Mouse (Mus musculus): Measurements from ENCODE around the gene Lgals3bp. TPM values are rescaled to one million over a fixed set of nuclear protein-coding genes. Genes with fewer than 3 reads are reported as not detected.

Gene Lgals3bp
- 16.8 and 27.5 TPM in 2 replicates for polyA plus RNA-seq (2015; fragmentation: Nextera tagmentation; extraction: Ambion mirVana)

DNA sequence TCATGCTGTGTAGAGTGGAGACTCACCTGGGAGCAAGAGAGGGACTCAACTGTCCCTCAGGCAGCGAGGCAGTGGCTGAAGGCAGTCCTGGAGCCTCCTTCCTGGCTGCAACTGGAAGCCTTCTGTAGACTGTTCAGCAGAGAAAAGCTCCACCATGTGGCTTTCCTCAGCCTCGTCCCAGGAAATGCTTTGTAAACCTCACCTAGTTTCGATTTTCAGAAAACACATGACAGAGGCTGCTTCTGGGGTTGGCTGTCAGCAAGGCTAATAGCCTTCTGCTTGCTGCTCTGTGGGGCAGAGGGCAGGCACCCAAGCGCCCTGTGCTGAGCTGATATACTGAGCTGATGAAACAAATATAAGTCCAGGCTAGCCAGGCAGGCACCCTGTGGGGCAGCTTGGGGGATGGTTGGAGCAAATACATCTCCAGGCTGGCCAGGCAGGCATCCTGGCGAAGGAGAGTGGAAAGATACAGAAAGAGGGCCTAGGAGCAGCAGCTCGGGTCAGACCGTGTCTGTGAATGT lies at the start of gene Lgals3bp:
TSS of gene Lgals3bp (minus strand) at position 333 of the 521 bp plus-strand sequence.
- Histone ChIP-seq H3K36me3 (ENCODE audit: control insufficient read depth, insufficient read depth) (peaks cover 6% of the 10 kb centered on the region), H3K27ac (ENCODE audit: low read length) (peak within 1 kb of the TSS; percentile 65), H3K9me3 (replicated peaks; ENCODE audit: control insufficient read depth, low read length) (no peaks in the 10 kb centered on the region), H3K4me1 (ENCODE audit: control insufficient read depth, insufficient read depth, low read length) (peaks cover 22% of the 10 kb centered on the region), H3K4me2 (ENCODE audit: low read depth, low read length) (peak within 1 kb of the TSS; percentile 26), H3K9ac (ENCODE audit: low read length) (peak within 1 kb of the TSS; percentile 45), H3K27me3 (ENCODE audit: control insufficient read depth, insufficient read depth, low read length) (no peaks in the 10 kb centered on the region), H3K4me3 (ENCODE audit: low read length) (peak within 1 kb of the TSS; percentile 18)
- 32% methylated on average over 7 of the region's 7 CpGs for WGBS
- ATAC-seq (replicated peaks; ENCODE audit: extremely low read depth, insufficient read depth, low FRiP score) = peak; percentile 47

DNA sequence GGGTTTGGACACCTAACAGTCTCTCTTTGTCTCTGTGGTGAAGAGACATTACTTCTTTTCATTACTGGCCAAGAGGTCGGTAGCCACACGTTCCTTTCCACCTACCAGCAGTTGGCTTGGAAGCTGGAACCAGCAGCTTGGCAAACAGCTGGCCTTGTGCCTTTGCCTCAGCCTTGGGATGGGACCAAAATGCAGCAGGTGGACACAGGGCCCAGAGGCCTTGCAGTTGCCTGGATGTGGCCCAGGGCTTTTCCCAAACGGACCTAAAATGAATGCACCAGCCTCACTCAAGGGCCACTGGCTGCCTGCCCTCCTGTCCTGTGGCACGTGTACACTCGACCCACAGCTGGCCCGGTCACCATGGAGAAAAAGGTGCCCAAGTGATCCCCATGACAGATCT lies 49.3 kb upstream of the Lgals3bp start:
- H3K4me3 ChIP-seq (ENCODE audit: low read length) = no peak overlapping the region
- H3K4me1 ChIP-seq (ENCODE audit: control insufficient read depth, insufficient read depth, low read length) = no peaks in the 10 kb centered on the region
- WGBS = 78% methylated on average over 6 of the region's 6 CpGs
- H3K27ac ChIP-seq (ENCODE audit: low read length) = no peak overlapping the region
- no peaks in the 10 kb centered on the region for H3K36me3 ChIP-seq (ENCODE audit: control insufficient read depth, insufficient read depth)
- no peak for ATAC-seq (replicated peaks; ENCODE audit: extremely low read depth, insufficient read depth, low FRiP score)
- H3K4me2 ChIP-seq (ENCODE audit: low read depth, low read length) = no peak overlapping the region
- H3K9me3 ChIP-seq (replicated peaks; ENCODE audit: control insufficient read depth, low read length) = no peaks in the 10 kb centered on the region
- no peaks in the 10 kb centered on the region for H3K27me3 ChIP-seq (ENCODE audit: control insufficient read depth, insufficient read depth, low read length)
- H3K9ac ChIP-seq (ENCODE audit: low read length) = no peak overlapping the region

DNA sequence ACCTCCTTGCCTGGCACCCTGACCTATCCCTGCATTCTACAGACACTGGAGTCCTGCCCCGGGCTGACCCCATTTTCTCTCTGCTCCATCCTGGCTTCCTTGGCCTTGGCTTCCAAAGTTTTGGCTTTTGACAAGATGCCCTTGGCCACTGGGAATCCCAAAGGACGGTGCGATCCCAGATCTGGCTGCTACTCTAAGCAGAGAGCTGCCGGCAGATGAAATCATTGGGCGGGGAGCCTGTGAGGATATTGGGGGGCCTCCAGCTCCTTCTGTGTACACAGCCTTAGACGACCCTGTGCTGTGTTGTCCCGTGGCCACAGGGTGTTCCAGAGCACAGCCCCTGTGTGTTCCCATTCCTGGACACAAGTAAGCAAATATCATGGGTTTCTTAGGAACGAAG lies 46.5 kb upstream of the Lgals3bp start:
- Histone ChIP-seq H3K4me3 (ENCODE audit: low read length) (no peak overlapping the region), H3K9ac (ENCODE audit: low read length) (no peak overlapping the region), H3K27me3 (ENCODE audit: control insufficient read depth, insufficient read depth, low read length) (no peaks in the 10 kb centered on the region), H3K4me2 (ENCODE audit: low read depth, low read length) (no peak overlapping the region), H3K9me3 (replicated peaks; ENCODE audit: control insufficient read depth, low read length) (no peaks in the 10 kb centered on the region), H3K27ac (ENCODE audit: low read length) (no peak overlapping the region), H3K4me1 (ENCODE audit: control insufficient read depth, insufficient read depth, low read length) (no peaks in the 10 kb centered on the region), H3K36me3 (ENCODE audit: control insufficient read depth, insufficient read depth) (no peaks in the 10 kb centered on the region)
- WGBS = 76% methylated on average over 8 of the region's 8 CpGs
- no peak for ATAC-seq (replicated peaks; ENCODE audit: extremely low read depth, insufficient read depth, low FRiP score)

DNA sequence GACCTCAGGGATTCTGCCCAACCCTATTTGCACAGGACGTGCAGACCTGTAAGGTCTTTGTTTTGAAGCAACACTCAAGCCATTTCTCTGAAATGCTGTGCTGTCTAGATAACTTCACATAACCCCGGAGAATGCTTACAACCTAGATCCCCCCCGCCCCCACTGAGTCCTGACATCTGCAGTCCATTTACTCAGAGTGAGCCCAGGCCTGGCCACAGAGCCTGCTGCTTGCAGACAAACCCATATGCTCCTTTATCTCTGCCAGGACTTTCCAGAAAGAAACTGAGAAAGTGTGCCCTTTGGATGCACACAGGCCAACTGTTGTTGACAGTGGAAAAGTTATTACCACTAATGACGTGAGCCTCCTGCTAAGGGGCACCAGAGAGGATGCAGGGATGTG lies 45.5 kb upstream of the Lgals3bp start:
- no peak overlapping the region for H3K4me2 ChIP-seq (ENCODE audit: low read depth, low read length)
- no peak for ATAC-seq (replicated peaks; ENCODE audit: extremely low read depth, insufficient read depth, low FRiP score)
- no peak overlapping the region for H3K9ac ChIP-seq (ENCODE audit: low read length)
- no peaks in the 10 kb centered on the region for H3K27me3 ChIP-seq (ENCODE audit: control insufficient read depth, insufficient read depth, low read length)
- H3K9me3 ChIP-seq (replicated peaks; ENCODE audit: control insufficient read depth, low read length) = no peaks in the 10 kb centered on the region
- H3K4me3 ChIP-seq (ENCODE audit: low read length) = no peak overlapping the region
- H3K36me3 ChIP-seq (ENCODE audit: control insufficient read depth, insufficient read depth) = no peaks in the 10 kb centered on the region
- H3K27ac ChIP-seq (ENCODE audit: low read length) = no peak overlapping the region
- peaks cover 5% of the 10 kb centered on the region for H3K4me1 ChIP-seq (ENCODE audit: control insufficient read depth, insufficient read depth, low read length)
- WGBS = 61% methylated on average over 4 of the region's 4 CpGs

DNA sequence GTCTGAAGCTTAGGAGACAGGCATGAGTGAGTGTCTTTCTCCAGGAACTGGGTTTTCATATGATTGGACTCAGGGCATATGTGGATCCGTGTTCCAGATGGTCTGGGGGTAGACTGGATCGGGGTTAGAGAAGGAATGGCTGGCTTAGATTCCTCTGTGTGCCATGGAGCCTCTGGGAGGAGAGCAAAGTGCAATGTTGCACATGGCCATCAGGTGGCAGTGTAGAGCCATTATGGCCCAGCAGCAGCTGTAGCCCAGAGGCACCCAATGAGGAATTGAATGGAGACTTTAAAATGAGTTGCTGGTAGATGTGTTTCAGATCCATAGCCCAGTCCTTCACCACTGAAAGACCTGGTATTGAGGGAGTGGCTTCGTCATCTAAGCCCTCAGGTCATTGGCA lies 44.0 kb upstream of the Lgals3bp start:
- H3K9ac ChIP-seq (ENCODE audit: low read length) = no peak overlapping the region
- no peak for ATAC-seq (replicated peaks; ENCODE audit: extremely low read depth, insufficient read depth, low FRiP score)
- 10% methylated on average over 3 of the region's 3 CpGs for WGBS
- H3K4me2 ChIP-seq (ENCODE audit: low read depth, low read length) = no peak overlapping the region
- H3K4me1 ChIP-seq (ENCODE audit: control insufficient read depth, insufficient read depth, low read length) = peaks cover 5% of the 10 kb centered on the region
- no peaks in the 10 kb centered on the region for H3K27me3 ChIP-seq (ENCODE audit: control insufficient read depth, insufficient read depth, low read length)
- H3K36me3 ChIP-seq (ENCODE audit: control insufficient read depth, insufficient read depth) = no peaks in the 10 kb centered on the region
- no peak overlapping the region for H3K4me3 ChIP-seq (ENCODE audit: low read length)
- no peaks in the 10 kb centered on the region for H3K9me3 ChIP-seq (replicated peaks; ENCODE audit: control insufficient read depth, low read length)
- H3K27ac ChIP-seq (ENCODE audit: low read length) = no peak overlapping the region

DNA sequence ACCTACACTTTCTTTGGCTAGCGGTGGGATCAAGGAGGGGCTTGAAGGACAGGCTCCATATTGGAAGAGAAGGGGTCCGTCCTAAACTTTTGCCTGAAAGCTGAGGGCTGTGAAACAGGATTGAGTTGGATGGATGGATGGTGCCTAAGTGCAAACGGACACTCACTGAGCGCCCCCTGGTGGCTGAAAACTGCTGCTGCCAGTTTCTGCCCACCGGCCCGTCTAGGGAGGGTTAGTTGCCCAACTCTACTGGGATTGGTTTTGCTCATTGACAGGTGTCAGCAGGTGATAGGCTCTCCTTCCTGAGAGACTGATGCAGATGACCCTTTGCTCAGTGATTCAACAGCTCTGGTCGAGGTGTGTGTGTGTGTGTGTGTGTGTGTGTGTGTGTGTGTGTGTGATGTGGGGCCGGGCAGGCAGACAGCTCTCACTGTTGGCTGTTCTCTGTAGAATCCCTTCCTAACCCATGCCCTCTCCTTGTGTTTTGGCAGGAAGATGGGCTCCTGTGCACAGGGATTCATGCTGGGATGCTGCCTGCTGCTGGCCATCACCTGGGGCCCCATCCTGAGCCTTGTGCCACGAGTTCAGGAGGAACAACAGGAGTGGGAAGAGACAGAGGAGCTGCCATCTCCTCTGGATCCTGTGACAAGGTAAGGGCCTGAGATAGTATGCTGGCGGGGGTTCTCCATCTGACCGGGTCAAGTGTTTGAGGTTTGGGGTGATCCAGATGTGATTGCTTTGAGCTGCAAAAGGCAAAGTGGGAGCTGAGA lies 41.5 kb upstream of the Lgals3bp start:
- Histone ChIP-seq H3K9ac (ENCODE audit: low read length) (no peak overlapping the region), H3K4me3 (ENCODE audit: low read length) (no peak overlapping the region), H3K27ac (ENCODE audit: low read length) (no peak overlapping the region), H3K9me3 (replicated peaks; ENCODE audit: control insufficient read depth, low read length) (no peaks in the 10 kb centered on the region), H3K27me3 (ENCODE audit: control insufficient read depth, insufficient read depth, low read length) (no peaks in the 10 kb centered on the region), H3K4me1 (ENCODE audit: control insufficient read depth, insufficient read depth, low read length) (peaks cover 8% of the 10 kb centered on the region), H3K4me2 (ENCODE audit: low read depth, low read length) (no peak overlapping the region), H3K36me3 (ENCODE audit: control insufficient read depth, insufficient read depth) (no peaks in the 10 kb centered on the region)
- 30% methylated on average over 11 of the region's 11 CpGs for WGBS
- no peak for ATAC-seq (replicated peaks; ENCODE audit: extremely low read depth, insufficient read depth, low FRiP score)

DNA sequence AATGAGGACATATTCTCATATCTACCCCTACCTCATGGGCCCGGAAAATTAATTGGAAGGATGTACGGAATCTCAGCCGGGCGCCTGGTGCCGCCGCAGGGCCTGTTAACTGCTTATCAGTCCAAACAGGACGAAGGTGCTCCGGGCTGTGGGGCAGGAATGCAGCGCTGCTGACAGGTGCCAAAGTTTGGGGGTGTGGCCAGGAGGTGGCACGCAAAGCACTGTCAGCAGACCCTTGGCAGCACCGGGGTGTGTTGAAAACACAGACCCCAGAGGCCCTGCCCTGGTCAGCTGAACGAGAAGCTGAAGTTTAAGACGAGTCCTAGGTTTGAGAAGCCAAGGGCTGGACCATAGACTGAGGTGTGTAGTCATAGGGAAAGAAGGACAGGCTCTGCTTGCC lies 40.8 kb upstream of the Lgals3bp start:
- ATAC-seq (replicated peaks; ENCODE audit: extremely low read depth, insufficient read depth, low FRiP score) = no peak
- no peak overlapping the region for H3K4me3 ChIP-seq (ENCODE audit: low read length)
- H3K4me2 ChIP-seq (ENCODE audit: low read depth, low read length) = no peak overlapping the region
- H3K4me1 ChIP-seq (ENCODE audit: control insufficient read depth, insufficient read depth, low read length) = peaks cover 8% of the 10 kb centered on the region
- 18% methylated on average over 13 of the region's 13 CpGs for WGBS
- no peak overlapping the region for H3K9ac ChIP-seq (ENCODE audit: low read length)
- H3K27ac ChIP-seq (ENCODE audit: low read length) = no peak overlapping the region
- H3K36me3 ChIP-seq (ENCODE audit: control insufficient read depth, insufficient read depth) = no peaks in the 10 kb centered on the region
- no peaks in the 10 kb centered on the region for H3K9me3 ChIP-seq (replicated peaks; ENCODE audit: control insufficient read depth, low read length)
- no peaks in the 10 kb centered on the region for H3K27me3 ChIP-seq (ENCODE audit: control insufficient read depth, insufficient read depth, low read length)

- no peak overlapping the region for H3K4me3 ChIP-seq (ENCODE audit: low read length)
- H3K4me1 ChIP-seq (ENCODE audit: control insufficient read depth, insufficient read depth, low read length) = peaks cover 11% of the 10 kb centered on the region
- H3K27me3 ChIP-seq (ENCODE audit: control insufficient read depth, insufficient read depth, low read length) = no peaks in the 10 kb centered on the region
- no peak overlapping the region for H3K9ac ChIP-seq (ENCODE audit: low read length)
- ATAC-seq (replicated peaks; ENCODE audit: extremely low read depth, insufficient read depth, low FRiP score) = no peak
- H3K36me3 ChIP-seq (ENCODE audit: control insufficient read depth, insufficient read depth) = no peaks in the 10 kb centered on the region
- no peak overlapping the region for H3K4me2 ChIP-seq (ENCODE audit: low read depth, low read length)
- 33% methylated on average over 11 of the region's 11 CpGs for WGBS
- no peaks in the 10 kb centered on the region for H3K9me3 ChIP-seq (replicated peaks; ENCODE audit: control insufficient read depth, low read length)
- H3K27ac ChIP-seq (ENCODE audit: low read length) = peak overlapping the region; percentile 69
Observed at GRCm38 (mm10) chr11:118438665-118439414, 36.9 kb upstream of the Lgals3bp start.

DNA sequence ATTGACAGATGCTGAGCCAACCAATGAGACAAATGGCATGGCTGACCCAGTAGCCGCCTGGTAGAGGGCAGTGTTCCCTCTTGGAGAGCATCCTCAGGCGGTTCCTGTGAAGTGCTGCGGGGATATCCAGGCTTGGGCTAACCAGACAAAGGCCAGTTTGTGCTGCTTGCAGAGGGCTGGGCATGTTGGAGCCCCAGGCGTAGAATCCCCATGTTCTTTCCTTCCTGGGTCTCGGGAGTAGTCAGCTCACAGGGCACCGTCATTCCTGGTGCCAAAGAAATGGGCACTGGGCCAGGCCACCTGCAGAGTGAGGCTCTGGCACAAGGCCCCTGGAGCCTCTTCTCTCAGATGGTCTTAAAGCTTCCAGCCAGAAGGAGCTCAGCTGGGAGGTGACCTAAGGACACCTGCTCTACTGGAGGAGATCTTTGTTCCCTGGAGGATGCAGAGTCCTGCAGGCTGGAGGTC lies 34.6 kb upstream of the Lgals3bp start:
- H3K4me1 ChIP-seq (ENCODE audit: control insufficient read depth, insufficient read depth, low read length) = peaks cover 11% of the 10 kb centered on the region
- no peaks in the 10 kb centered on the region for H3K36me3 ChIP-seq (ENCODE audit: control insufficient read depth, insufficient read depth)
- WGBS = 34% methylated on average over 6 of the region's 6 CpGs
- no peak overlapping the region for H3K4me3 ChIP-seq (ENCODE audit: low read length)
- H3K9me3 ChIP-seq (replicated peaks; ENCODE audit: control insufficient read depth, low read length) = no peaks in the 10 kb centered on the region
- no peak overlapping the region for H3K27ac ChIP-seq (ENCODE audit: low read length)
- no peak for ATAC-seq (replicated peaks; ENCODE audit: extremely low read depth, insufficient read depth, low FRiP score)
- no peak overlapping the region for H3K4me2 ChIP-seq (ENCODE audit: low read depth, low read length)
- no peak overlapping the region for H3K9ac ChIP-seq (ENCODE audit: low read length)
- no peaks in the 10 kb centered on the region for H3K27me3 ChIP-seq (ENCODE audit: control insufficient read depth, insufficient read depth, low read length)

Measured in heart, embryonic 16.5 days (tissue).